Comparison of ENCODE assay signal across 11 mouse cellular contexts in genomic region chr12:77633981-77634650, GRCm38 (mm10).
A peak's percentile ranks its signal among the peaks of the same experiment; 100 is the strongest.
DNase-seq lines count a peak whose midpoint lies in the region; ATAC-seq and TF ChIP-seq lines count a peak whose summit lies in the region.
"Had no signal": no experiment of that assay in that cellular context is flagged by ENCODE, and none has a peak within 500 bp of the region (broad histone marks: within the 10 kb centered on the region; RNA-seq: fewer than 3 reads in every experiment).

No protein-coding gene starts in this region.

- peak; percentile 56 for DNase-seq in gastrocnemius, adult 2 months
- no peak for DNase-seq in gastrocnemius, postnatal 4 days (ENCODE audit: low spot score in 2 of 2)
- peak; percentile 30 to 36 for DNase-seq in adrenal gland, postnatal 36 days
- DNase-seq in cerebellum, postnatal 10 days, result peak; percentile 37 to 41
- no peak for DNase-seq in frontal cortex, postnatal 25 days (ENCODE audit: low spot score in 2 of 2)
- DNase-seq: kidney, postnatal 4 days; liver, embryonic 13.5 days; lung, postnatal 36 days had no signal

- no peak overlapping the region for H3K9ac ChIP-seq in midbrain, embryonic 13.5 days (replicated peaks)
- H3K9ac ChIP-seq in intestine, embryonic 16.5 days (ENCODE audit: low read depth, low read length), result no peak overlapping the region
- H3K9ac ChIP-seq: liver, embryonic 13.5 days had no signal

- intact Hi-C loops in gastrocnemius, adult 2 months (cut with DNase I), result no loop called here

- WGBS in midbrain, embryonic 13.5 days, result 32% methylated on average over 10 of the region's 10 CpGs
- 32% methylated on average over 10 of the region's 10 CpGs for WGBS in intestine, embryonic 16.5 days

- no peaks in the 10 kb centered on the region for H3K36me3 ChIP-seq in midbrain, embryonic 13.5 days
- no peaks in the 10 kb centered on the region for H3K36me3 ChIP-seq in intestine, embryonic 16.5 days (ENCODE audit: control insufficient read depth, insufficient read depth, low read length)
- H3K36me3 ChIP-seq: liver, embryonic 13.5 days had no signal

- H3K4me2 ChIP-seq in midbrain, embryonic 13.5 days (replicated peaks), result no peak overlapping the region
- H3K4me2 ChIP-seq in intestine, embryonic 16.5 days (ENCODE audit: low read depth, low read length), result no peak overlapping the region
- H3K4me2 ChIP-seq: liver, embryonic 13.5 days had no signal

- H3K4me3 ChIP-seq in gastrocnemius, adult 2 months, result no peak overlapping the region
- H3K4me3 ChIP-seq in midbrain, embryonic 13.5 days (replicated peaks), result no peak overlapping the region
- H3K4me3 ChIP-seq in intestine, embryonic 16.5 days (ENCODE audit: low read length), result no peak overlapping the region
- H3K4me3 ChIP-seq: liver, embryonic 13.5 days had no signal

- H3K4me1 ChIP-seq in midbrain, embryonic 13.5 days (replicated peaks), result peaks cover 10% of the 10 kb centered on the region; the same call in 1 of the 2 replicates
- H3K4me1 ChIP-seq in intestine, embryonic 16.5 days (ENCODE audit: control insufficient read depth, insufficient read depth, low read length), result no peaks in the 10 kb centered on the region; the same call in 1 of the 2 replicates
- H3K4me1 ChIP-seq: liver, embryonic 13.5 days had no signal

- no peaks in the 10 kb centered on the region for H3K9me3 ChIP-seq in midbrain, embryonic 13.5 days
- no peaks in the 10 kb centered on the region for H3K9me3 ChIP-seq in intestine, embryonic 16.5 days (ENCODE audit: control insufficient read depth, low read length)
- H3K9me3 ChIP-seq: liver, embryonic 13.5 days had no signal

- no peaks in the 10 kb centered on the region for H3K27me3 ChIP-seq in midbrain, embryonic 13.5 days
- 0 out of 2 replicates have a peak, but pooled peaks cover 2% of the 10 kb centered on the region for H3K27me3 ChIP-seq in intestine, embryonic 16.5 days (replicated peaks; ENCODE audit: control insufficient read depth, insufficient read depth, low read length)
- H3K27me3 ChIP-seq: CH12.LX; liver, embryonic 13.5 days had no signal

- ATAC-seq in midbrain, embryonic 13.5 days, result peak; percentile 86
- ATAC-seq in intestine, embryonic 16.5 days, result no peak

- peak overlapping the region; percentile 82 for H3K27ac ChIP-seq in gastrocnemius, adult 2 months
- peak overlapping the region; percentile 37 for H3K27ac ChIP-seq in midbrain, embryonic 13.5 days
- no peak overlapping the region for H3K27ac ChIP-seq in intestine, embryonic 16.5 days (ENCODE audit: low read length)
- H3K27ac ChIP-seq: liver, embryonic 13.5 days had no signal

- no peak for TF ChIP-seq CTCF in gastrocnemius, adult 2 months (IDR thresholded peaks at IDR 0.05)

Comparison
In these comparisons a context has a peak if more than half of its experiments do, and no peak if none do; other contexts are left out.
1. DNase-seq: peak in gastrocnemius, adult 2 months (single experiment), adrenal gland, postnatal 36 days (2 of 2) and cerebellum, postnatal 10 days (2 of 2); none in gastrocnemius, postnatal 4 days (0 of 2) and frontal cortex, postnatal 25 days (0 of 2).